Mouse (Mus musculus) heart, postnatal 36 days (tissue): Measurements from ENCODE around the gene C1qtnf6. TPM values are rescaled to one million over a fixed set of nuclear protein-coding genes. Genes with fewer than 3 reads are reported as not detected.
A peak's percentile ranks its signal among the peaks of the same experiment; 100 is the strongest.

Source experiments
- DNase-seq, 2 experiments: peaks; one replicate each; pipeline ENCODE4 v3.0.0; 2021 to 2022
- intact Hi-C: fragments of 180-260 bp; cut with DNase I; formaldehyde crosslinking; loops from one replicate; pipeline ENCODE4 v1.15.1; 2025
- total RNA-seq, 2 experiments: library from RNA; stranded (reverse); gene quantifications; 2 replicates each; pipeline ENCODE4 v1.2.3; 2021

The C1qtnf6 gene
- total RNA-seq, 2 experiments from 2014 or later = 26.2 to 41.8 TPM

- peak; percentile 21 to 42 for DNase-seq
- intact Hi-C loops = no loop called here
Observed at GRCm38 (mm10) chr15:78547415-78548335, 16.5 kb upstream of the C1qtnf6 start.

- no peak for DNase-seq
- intact Hi-C loops = no loop called here
Observed at GRCm38 (mm10) chr15:78546060-78546459, 14.8 kb upstream of the C1qtnf6 start.

GRCm38 (mm10) chr15:78544561-78545001, 13.4 kb upstream of the C1qtnf6 start, which contains the start of gene Sstr3:
TSS of gene Sstr3 (minus strand) at chr15:78544685.
- DNase-seq = no peak
- intact Hi-C loops = no loop called here

- no peak for DNase-seq
- intact Hi-C loops = no loop called here
Observed at GRCm38 (mm10) chr15:78544041-78544440, 12.8 kb upstream of the C1qtnf6 start.

GRCm38 (mm10) chr15:78542767-78543303, 11.6 kb upstream of the C1qtnf6 start:
- DNase-seq = no peak
- intact Hi-C loops = no loop called here

- DNase-seq = no peak
- intact Hi-C loops = no loop called here
Observed at GRCm38 (mm10) chr15:78542098-78542766, 11.0 kb upstream of the C1qtnf6 start.

- DNase-seq = peak; percentile 35 to 44
- intact Hi-C loops = no loop called here
Observed at GRCm38 (mm10) chr15:78541606-78542005, 10.4 kb upstream of the C1qtnf6 start.

- intact Hi-C loops = no loop called here
- DNase-seq = no peak
Observed at GRCm38 (mm10) chr15:78541036-78541435, 9.8 kb upstream of the C1qtnf6 start.

- DNase-seq = no peak
- intact Hi-C loops = loop anchor here (10.0 kb wide), 1 partner anchor 281 kb away; no protein-coding TSS in a partner anchor
Observed at GRCm38 (mm10) chr15:78535723-78536421, 4.7 kb upstream of the C1qtnf6 start.

GRCm38 (mm10) chr15:78533346-78533835, 2.2 kb upstream of the C1qtnf6 start:
- intact Hi-C loops = loop anchor here (2.0 to 10.0 kb wide), 2 partner anchors 47 to 279 kb away; no protein-coding TSS in a partner anchor
- no peak for DNase-seq

GRCm38 (mm10) chr15:78532566-78533345, 1.5 kb upstream of the C1qtnf6 start:
- DNase-seq = no peak
- intact Hi-C loops = loop anchor here (1.0 to 10.0 kb wide), 4 partner anchors 18 to 278 kb away; no protein-coding TSS in a partner anchor

GRCm38 (mm10) chr15:78531901-78532469, 769 bp upstream of the C1qtnf6 start:
- intact Hi-C loops = loop anchor here (1.0 to 10.0 kb wide), 4 partner anchors 18 to 277 kb away; no protein-coding TSS in a partner anchor
- DNase-seq = peak; percentile 98 to 99

GRCm38 (mm10) chr15:78531451-78531720, 170 bp upstream of the C1qtnf6 start:
- peak in 1 of 2 experiments; percentile 32 for DNase-seq
- intact Hi-C loops = loop anchor here (10.0 kb wide), 1 partner anchor 277 kb away; no protein-coding TSS in a partner anchor

GRCm38 (mm10) chr15:78530141-78530540, 1.1 kb downstream of the C1qtnf6 start:
- intact Hi-C loops = loop anchor here (10.0 kb wide), 1 partner anchor 275 kb away; no protein-coding TSS in a partner anchor

GRCm38 (mm10) chr15:78529428-78529990, 1.7 kb downstream of the C1qtnf6 start:
- DNase-seq = peak; percentile 73 to 85
- intact Hi-C loops = loop anchor here (1.0 to 5.0 kb wide), 2 partner anchors 9 to 357 kb away; partner anchors contain the start of gene Ift27

More at GRCm38 (mm10) chr15:78530141-78530540, 1.1 kb downstream of the C1qtnf6 start:
- DNase-seq = no peak

GRCm38 (mm10) chr15:78528726-78529411, 2.3 kb downstream of the C1qtnf6 start:
- intact Hi-C loops = loop anchor here (1.0 to 5.0 kb wide), 2 partner anchors 9 to 357 kb away; partner anchors contain the start of gene Ift27
- peak; percentile 49 to 70 for DNase-seq

GRCm38 (mm10) chr15:78527973-78528372, 3.2 kb downstream of the C1qtnf6 start:
- intact Hi-C loops = loop anchor here (5.0 kb wide), 1 partner anchor 356 kb away; the partner anchor contains the start of gene Ift27
- peak; percentile 67 for DNase-seq

- intact Hi-C loops = no loop called here
- DNase-seq = no peak
Observed at GRCm38 (mm10) chr15:78524163-78524562, 7.1 kb downstream of the C1qtnf6 start.
